Mouse (Mus musculus) embryonic facial prominence, embryonic 14.5 days (tissue): ENCODE measurements around the gene Dact2. TPM values are rescaled to one million over a fixed set of nuclear protein-coding genes. Genes with fewer than 3 reads are reported as not detected.

Experiments
- ATAC-seq: fragments of 200-750 bp; cut with Nextera tagmentation; 2 replicates; pipeline ENCODE4 v1.8.0; 2017; ENCODE audit warnings: low read depth, moderate number of reproducible peaks, moderate TSS enrichment
- DNase-seq: peaks from one replicate; pipeline ENCODE4 v3.0.0-alpha.2; 2015; ENCODE audit warnings: low spot score
- H3K27ac ChIP-seq: fragments of 300-500 bp; sonication (generic); replicated peaks from 2 replicates; pipeline ENCODE4 v1.5.1; 2014; ENCODE audit warnings: low read depth, mild to moderate bottlenecking, low read length, moderate library complexity
- H3K27me3 ChIP-seq: fragments of 300-500 bp; sonication (generic); replicated peaks from 2 replicates; pipeline ENCODE4 v1.6.1; 2014; ENCODE audit warnings: low read length; ENCODE audit not compliant: control insufficient read depth, insufficient read depth
- H3K36me3 ChIP-seq: fragments of 300-500 bp; sonication (generic); 2 replicates; pipeline ENCODE4 v1.6.1; 2014; ENCODE audit warnings: low read length, mixed read lengths; ENCODE audit not compliant: control insufficient read depth, insufficient read depth
- H3K4me1 ChIP-seq: fragments of 300-500 bp; sonication (generic); 2 replicates; pipeline ENCODE4 v1.6.1; 2014; ENCODE audit warnings: antibody characterized with exemption, low read length; ENCODE audit not compliant: control insufficient read depth, insufficient read depth
- H3K4me2 ChIP-seq: fragments of 300-500 bp; sonication (generic); 2 replicates; pipeline ENCODE4 v1.6.1; 2014; ENCODE audit warnings: low read depth, mild to moderate bottlenecking, low read length, moderate library complexity, mixed read lengths
- H3K4me3 ChIP-seq: fragments of 300-500 bp; sonication (generic); 2 replicates; pipeline ENCODE4 v1.5.1; 2014; ENCODE audit warnings: low read depth, mild to moderate bottlenecking, low read length
- H3K9ac ChIP-seq: fragments of 300-500 bp; sonication (generic); 2 replicates; pipeline ENCODE4 v1.6.1; 2014; ENCODE audit warnings: low read depth, mild to moderate bottlenecking, low read length, moderate library complexity, mixed read lengths
- H3K9me3 ChIP-seq: fragments of 300-500 bp; sonication (generic); 2 replicates; pipeline ENCODE4 v1.6.1; 2016; ENCODE audit warnings: low read length; ENCODE audit not compliant: control insufficient read depth
- WGBS: fragments of 180-500 bp; shearing (Covaris S2); extraction: QIAGEN DNeasy Blood & Tissue Kit; methylation state at CpG from one replicate; pipeline ENCODE4 v1.1.7; 2014; 5-methylcytosine and 5-hydroxymethylcytosine counted together
- polyA plus RNA-seq: library from polyadenylated mRNA; unstranded; fragments of >200 nt; fragmentation: Nextera tagmentation; extraction: Ambion mirVana; gene quantifications from 2 replicates; pipeline ENCODE4 v1.2.1, GENCODE M21; 2014

Gene Dact2
- polyA plus RNA-seq, 1 experiment from 2014 or later: 4.4 TPM

DNA sequence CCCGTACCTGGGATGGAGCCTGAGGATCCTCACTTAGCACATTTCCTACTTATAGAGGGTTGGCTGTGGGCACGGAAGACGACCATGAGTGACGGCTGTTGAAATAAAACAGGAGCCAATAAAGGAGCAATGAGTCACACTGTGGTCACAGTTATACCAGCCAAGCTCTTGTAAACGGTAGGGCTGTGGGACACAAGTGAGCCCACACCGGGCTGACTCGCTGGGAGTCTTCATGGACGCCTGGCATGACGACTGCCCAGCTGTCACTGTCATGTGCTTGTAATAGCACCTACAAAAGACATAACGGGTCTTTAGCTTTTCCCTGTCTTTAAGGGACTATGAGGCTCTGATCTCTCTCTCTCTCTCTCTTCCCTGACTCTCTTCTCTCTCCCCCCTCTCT, 35.9 kb upstream of the Dact2 start:
- Histone ChIP-seq H3K36me3 (no peaks in the 10 kb centered on the region), H3K27ac (no peak overlapping the region), H3K27me3 (0 out of 2 replicates have a peak, but pooled peaks cover 3% of the 10 kb centered on the region), H3K9ac (no peak overlapping the region), H3K4me2 (no peak overlapping the region), H3K4me3 (no peak overlapping the region), H3K4me1 (no peaks in the 10 kb centered on the region), H3K9me3 (no peaks in the 10 kb centered on the region)
- WGBS: 78% methylated on average over 10 of the region's 10 CpGs
- DNase-seq (no peak), ATAC-seq (no peak)

DNA sequence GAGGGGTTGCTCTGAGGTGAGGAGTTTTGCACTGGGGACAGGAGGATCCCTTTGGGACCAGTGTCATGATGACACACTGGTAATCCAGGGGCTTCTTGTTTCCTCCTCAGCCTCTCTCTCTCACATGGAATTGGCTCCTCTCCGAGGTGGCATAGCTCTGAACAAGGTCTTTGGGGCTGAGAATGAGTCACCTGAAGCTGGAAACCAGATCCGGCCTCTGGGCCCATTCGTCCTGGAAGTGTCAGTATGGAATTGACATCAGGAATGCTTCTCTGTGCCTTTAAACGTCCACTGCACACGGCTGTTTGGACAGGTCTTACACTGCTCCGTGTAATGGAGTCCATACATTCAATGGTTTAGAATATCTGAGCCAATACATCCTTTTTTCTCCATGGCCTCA, 33.0 kb upstream of the Dact2 start:
- Histone ChIP-seq H3K4me3 (no peak overlapping the region), H3K4me1 (0 out of 2 replicates have a peak, but pooled peaks cover 3% of the 10 kb centered on the region), H3K27me3 (0 out of 2 replicates have a peak, but pooled peaks cover 3% of the 10 kb centered on the region), H3K27ac (no peak overlapping the region), H3K9ac (no peak overlapping the region), H3K4me2 (no peak overlapping the region), H3K36me3 (no peaks in the 10 kb centered on the region), H3K9me3 (no peaks in the 10 kb centered on the region)
- DNase-seq (no peak), ATAC-seq (no peak)
- whole genome bisulfite sequencing: 45% methylated on average over 6 of the region's 6 CpGs

- H3K9me3 ChIP-seq: no peaks in the 10 kb centered on the region
Observed at GRCm38 (mm10) chr17:14234774-14235389, 30.8 kb upstream of the Dact2 start.

GRCm38 (mm10) chr17:14233658-14234057, 29.6 kb upstream of the Dact2 start:
- no peak overlapping the region for H3K9ac ChIP-seq
- H3K4me3 ChIP-seq: no peak overlapping the region
- DNase-seq: peak; percentile 52
- 57% methylated on average over 4 of the region's 4 CpGs for WGBS
- no peak overlapping the region for H3K4me2 ChIP-seq
- peaks cover 15% of the 10 kb centered on the region for H3K4me1 ChIP-seq
- no peak overlapping the region for H3K27ac ChIP-seq
- no peaks in the 10 kb centered on the region for H3K9me3 ChIP-seq
- H3K36me3 ChIP-seq: no peaks in the 10 kb centered on the region
- 0 out of 2 replicates have a peak, but pooled peaks cover 3% of the 10 kb centered on the region for H3K27me3 ChIP-seq
- no peak for ATAC-seq

More at GRCm38 (mm10) chr17:14234774-14235389, 30.8 kb upstream of the Dact2 start:
- Histone ChIP-seq H3K9ac (no peak overlapping the region), H3K4me2 (no peak overlapping the region), H3K27ac (no peak overlapping the region), H3K27me3 (0 out of 2 replicates have a peak, but pooled peaks cover 3% of the 10 kb centered on the region), H3K36me3 (no peaks in the 10 kb centered on the region), H3K4me3 (no peak overlapping the region), H3K4me1 (peaks cover 15% of the 10 kb centered on the region)
- DNase-seq: peak; percentile 71
- WGBS: 55% methylated on average over 12 of the region's 12 CpGs
- ATAC-seq: peak; percentile 45

DNA sequence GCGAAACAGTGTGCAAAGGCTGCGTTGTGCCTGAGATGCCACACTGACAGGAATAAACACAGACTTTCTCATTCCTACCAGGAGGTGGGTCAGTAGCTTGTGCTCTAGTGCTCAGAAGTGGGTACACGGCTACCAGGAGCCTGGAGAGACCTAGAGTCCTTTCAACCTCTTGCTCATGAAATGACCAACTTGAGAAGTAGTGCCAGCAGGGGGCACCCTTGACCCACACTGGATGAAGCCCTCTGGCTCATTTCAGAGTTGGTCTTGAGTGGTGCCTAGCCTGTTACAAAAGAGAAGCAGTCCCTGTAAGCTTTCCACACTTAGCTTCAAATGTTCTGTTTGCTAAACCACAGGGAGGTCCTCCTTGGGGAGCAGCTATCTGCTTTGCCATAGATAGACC, 28.5 kb upstream of the Dact2 start:
- no peaks in the 10 kb centered on the region for H3K36me3 ChIP-seq
- H3K4me3 ChIP-seq: no peak overlapping the region
- H3K4me2 ChIP-seq: no peak overlapping the region
- DNase-seq: peak; percentile 89
- H3K4me1 ChIP-seq: peaks cover 15% of the 10 kb centered on the region
- 50% methylated on average over 3 of the region's 3 CpGs for WGBS
- H3K27ac ChIP-seq: no peak overlapping the region
- H3K27me3 ChIP-seq: no peaks in the 10 kb centered on the region
- H3K9ac ChIP-seq: no peak overlapping the region
- H3K9me3 ChIP-seq: no peaks in the 10 kb centered on the region
- no peak for ATAC-seq

DNA sequence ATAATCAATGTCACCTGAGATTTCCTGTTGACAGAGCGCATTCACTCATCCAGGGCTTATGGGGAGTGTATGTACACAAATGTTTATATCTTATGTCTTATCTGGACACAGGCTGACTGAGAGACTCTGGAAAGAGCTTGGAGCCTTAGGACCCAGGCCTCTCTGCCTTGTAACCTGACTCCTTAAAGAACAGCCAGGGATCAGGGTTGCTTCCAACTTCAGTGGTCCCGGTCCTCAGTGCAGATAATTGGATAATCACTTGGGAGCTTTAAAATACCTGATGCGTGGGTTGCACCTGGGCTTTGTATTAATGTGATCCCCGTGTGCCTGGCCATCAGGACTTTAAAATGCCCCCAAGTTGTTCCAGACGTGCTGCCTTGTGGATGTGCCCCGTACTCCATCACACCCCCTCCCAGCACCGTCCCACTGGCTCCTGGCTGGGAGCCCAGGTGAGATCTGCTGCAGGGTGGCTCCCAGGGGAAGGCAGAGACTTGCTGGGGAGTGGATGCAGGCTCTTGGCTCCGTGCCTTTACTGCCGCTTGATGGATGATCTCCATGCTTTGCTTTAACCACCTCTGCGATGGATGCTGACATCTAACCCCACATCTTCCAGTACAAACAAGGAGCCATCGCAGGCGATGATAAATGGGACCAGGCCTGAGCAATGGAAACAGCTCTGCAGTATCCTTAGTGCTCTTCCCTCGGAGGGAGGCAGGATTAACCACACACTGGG, 26.8 kb upstream of the Dact2 start:
- Histone ChIP-seq H3K4me2 (no peak overlapping the region), H3K4me1 (peaks cover 15% of the 10 kb centered on the region), H3K36me3 (no peaks in the 10 kb centered on the region), H3K27me3 (no peaks in the 10 kb centered on the region), H3K9ac (no peak overlapping the region), H3K4me3 (no peak overlapping the region), H3K9me3 (no peaks in the 10 kb centered on the region), H3K27ac (no peak overlapping the region; the same call in 1 of the 2 replicates)
- DNase-seq (peak; percentile 86), ATAC-seq (peak; percentile 53)
- 14% methylated on average over 13 of the region's 13 CpGs for WGBS

- Histone ChIP-seq H3K4me3 (no peak overlapping the region), H3K4me2 (no peak overlapping the region), H3K27me3 (no peaks in the 10 kb centered on the region), H3K9ac (no peak overlapping the region), H3K27ac (no peak overlapping the region), H3K9me3 (no peaks in the 10 kb centered on the region), H3K36me3 (no peaks in the 10 kb centered on the region), H3K4me1 (peaks cover 12% of the 10 kb centered on the region)
- WGBS: 82% methylated on average over 4 of the region's 4 CpGs
- DNase-seq (no peak), ATAC-seq (no peak)
Observed at GRCm38 (mm10) chr17:14228381-14228780, 24.3 kb upstream of the Dact2 start.

DNA sequence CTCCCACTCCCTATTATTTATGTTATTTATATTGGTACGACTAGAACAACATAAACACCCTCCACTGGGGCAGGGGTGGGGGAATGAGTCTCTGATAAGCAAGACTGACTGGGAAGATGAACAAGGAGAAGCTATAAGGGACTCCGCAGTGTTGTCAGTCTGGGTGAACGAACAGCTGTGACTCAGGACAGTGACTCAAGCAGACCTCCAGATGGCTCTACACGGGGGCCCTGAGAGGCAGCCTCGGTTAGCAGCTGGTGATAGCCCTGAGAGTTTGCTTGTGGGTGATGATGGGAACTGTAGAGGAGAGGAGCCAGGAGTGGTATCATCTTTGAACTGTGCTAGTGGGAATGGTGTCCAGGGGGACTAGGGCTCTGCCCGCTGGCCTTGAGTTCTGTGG, 23.5 kb upstream of the Dact2 start:
- H3K4me1 ChIP-seq: peaks cover 12% of the 10 kb centered on the region
- H3K27ac ChIP-seq: no peak overlapping the region
- H3K36me3 ChIP-seq: no peaks in the 10 kb centered on the region
- H3K9ac ChIP-seq: no peak overlapping the region
- H3K9me3 ChIP-seq: no peaks in the 10 kb centered on the region
- ATAC-seq (no peak), DNase-seq (no peak)
- WGBS: 36% methylated on average over 6 of the region's 6 CpGs
- no peaks in the 10 kb centered on the region for H3K27me3 ChIP-seq
- no peak overlapping the region for H3K4me3 ChIP-seq
- no peak overlapping the region for H3K4me2 ChIP-seq
